Mouse (Mus musculus): ENCODE measurements around the gene Ankub1. TPM values are rescaled to one million over a fixed set of nuclear protein-coding genes. Genes with fewer than 3 reads are reported as not detected.

The Ankub1 gene
- polyA plus RNA-seq, 1 experiment from 2014 or later = 0.12 TPM

DNA sequence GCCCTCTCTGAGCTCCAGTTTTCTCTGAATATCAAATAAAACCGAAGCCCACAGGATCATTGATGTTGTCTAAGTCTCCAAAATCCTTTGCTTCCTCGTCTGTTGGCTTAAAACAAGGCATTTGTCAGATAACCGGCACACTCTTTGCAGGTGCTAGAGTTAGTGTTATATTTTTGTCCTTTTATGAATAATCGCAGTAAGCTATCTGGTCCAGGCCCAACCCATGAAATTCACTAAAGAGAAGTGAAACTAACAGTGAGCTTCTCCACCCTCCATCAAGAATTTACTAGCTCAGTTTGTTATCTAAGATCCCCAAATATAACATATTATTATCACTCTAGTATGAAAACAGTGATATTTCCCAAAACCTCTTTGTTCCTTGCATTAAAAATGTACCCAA, 827 bp downstream of the Ankub1 start:
- no peak overlapping the region for H3K9ac ChIP-seq (replicated peaks; ENCODE audit: low read length)
- no peaks in the 10 kb centered on the region for H3K4me1 ChIP-seq (ENCODE audit: control insufficient read depth, insufficient read depth, low read length)
- H3K9me3 ChIP-seq (ENCODE audit: control insufficient read depth, low read length) = no peaks in the 10 kb centered on the region
- H3K4me3 ChIP-seq (replicated peaks; ENCODE audit: low read depth, low read length) = no peak overlapping the region
- WGBS = 89% methylated on average over 4 of the region's 4 CpGs
- H3K27me3 ChIP-seq (ENCODE audit: control insufficient read depth, insufficient read depth, low read length) = no peaks in the 10 kb centered on the region
- no peak overlapping the region for H3K4me2 ChIP-seq (ENCODE audit: low read length)
- ATAC-seq (ENCODE audit: low FRiP score, low TSS enrichment) (no peak), DNase-seq (no peak)
- H3K27ac ChIP-seq (replicated peaks; ENCODE audit: low read depth, low read length) = no peak overlapping the region
- no peaks in the 10 kb centered on the region for H3K36me3 ChIP-seq (ENCODE audit: control insufficient read depth, insufficient read depth, low read length)

DNA sequence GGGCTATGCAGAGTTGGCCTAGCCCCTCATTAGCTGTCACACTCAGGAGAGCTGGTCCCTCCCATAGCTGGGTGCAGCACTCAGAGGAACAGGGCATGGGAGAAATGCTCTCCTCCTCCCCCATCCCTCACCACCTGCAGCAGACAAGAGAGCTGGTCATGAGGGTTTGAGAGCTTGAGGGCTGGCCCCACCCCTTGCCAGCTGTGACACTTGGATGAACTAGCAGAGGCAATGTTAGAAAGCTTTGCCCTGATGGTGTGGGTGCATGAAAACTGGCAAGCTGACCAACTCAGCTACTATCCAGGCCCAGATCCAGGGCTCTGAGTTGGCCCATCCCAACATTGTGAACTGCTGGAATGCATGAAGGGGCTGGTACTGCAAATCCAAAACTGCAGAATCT, 14.8 kb downstream of the Ankub1 start:
- Histone ChIP-seq H3K36me3 (ENCODE audit: control insufficient read depth, insufficient read depth, low read length) (no peaks in the 10 kb centered on the region), H3K4me3 (replicated peaks; ENCODE audit: low read depth, low read length) (no peak overlapping the region), H3K27ac (replicated peaks; ENCODE audit: low read depth, low read length) (no peak overlapping the region), H3K27me3 (ENCODE audit: control insufficient read depth, insufficient read depth, low read length) (no peaks in the 10 kb centered on the region), H3K4me1 (ENCODE audit: control insufficient read depth, insufficient read depth, low read length) (no peaks in the 10 kb centered on the region), H3K9me3 (ENCODE audit: control insufficient read depth, low read length) (no peaks in the 10 kb centered on the region), H3K4me2 (ENCODE audit: low read length) (no peak overlapping the region), H3K9ac (replicated peaks; ENCODE audit: low read length) (no peak overlapping the region)
- DNase-seq (no peak), ATAC-seq (ENCODE audit: low FRiP score, low TSS enrichment) (no peak)

DNA sequence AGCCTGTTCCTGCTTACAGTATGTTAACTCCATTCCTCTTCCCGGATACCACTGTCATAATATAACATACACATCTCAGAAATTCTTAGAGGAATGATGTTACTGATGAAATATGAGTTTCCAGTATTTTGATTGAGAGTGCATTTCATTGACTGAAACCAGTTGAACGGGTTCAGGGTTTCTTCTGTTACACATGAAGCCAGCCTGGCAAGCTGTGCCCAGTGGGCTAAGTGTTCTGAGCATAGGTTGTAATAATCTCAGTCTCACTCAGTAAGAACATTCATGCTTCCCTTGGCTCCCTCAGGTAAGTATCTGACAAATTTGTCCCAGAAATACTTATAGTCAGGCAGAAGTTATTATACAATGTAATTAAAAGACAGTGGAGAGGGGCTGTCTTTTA, 18.5 kb downstream of the Ankub1 start:
- ATAC-seq (ENCODE audit: low FRiP score, low TSS enrichment) (no peak), DNase-seq (no peak)
- Histone ChIP-seq H3K4me2 (ENCODE audit: low read length) (no peak overlapping the region), H3K27ac (replicated peaks; ENCODE audit: low read depth, low read length) (no peak overlapping the region), H3K9ac (replicated peaks; ENCODE audit: low read length) (no peak overlapping the region), H3K4me3 (replicated peaks; ENCODE audit: low read depth, low read length) (no peak overlapping the region), H3K4me1 (ENCODE audit: control insufficient read depth, insufficient read depth, low read length) (no peaks in the 10 kb centered on the region), H3K36me3 (ENCODE audit: control insufficient read depth, insufficient read depth, low read length) (no peaks in the 10 kb centered on the region), H3K27me3 (ENCODE audit: control insufficient read depth, insufficient read depth, low read length) (no peaks in the 10 kb centered on the region), H3K9me3 (ENCODE audit: control insufficient read depth, low read length) (no peaks in the 10 kb centered on the region)
- 87% methylated on average over 2 of the region's 2 CpGs for WGBS

DNA sequence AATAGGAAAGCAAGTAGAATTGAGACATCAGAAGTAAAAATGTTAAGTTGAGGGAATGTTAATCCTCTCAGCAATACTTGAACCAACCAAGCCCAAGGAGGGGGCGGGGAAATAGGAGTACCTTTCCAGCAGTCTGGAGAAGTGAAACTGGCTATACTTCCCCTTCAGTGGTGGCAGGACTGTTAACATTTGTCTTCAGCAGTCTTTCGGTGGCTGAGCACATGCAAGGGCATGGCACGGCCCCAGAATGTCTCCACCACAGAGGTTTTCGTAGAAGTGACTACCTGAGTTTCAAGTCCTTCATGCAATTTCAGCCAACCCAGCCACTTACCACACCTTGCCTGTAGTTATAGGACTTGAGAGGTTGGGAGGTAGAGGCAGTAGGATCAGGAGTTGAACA, 19.0 kb downstream of the Ankub1 start:
- Histone ChIP-seq H3K4me2 (ENCODE audit: low read length) (no peak overlapping the region), H3K9me3 (ENCODE audit: control insufficient read depth, low read length) (no peaks in the 10 kb centered on the region), H3K4me1 (ENCODE audit: control insufficient read depth, insufficient read depth, low read length) (no peaks in the 10 kb centered on the region), H3K36me3 (ENCODE audit: control insufficient read depth, insufficient read depth, low read length) (no peaks in the 10 kb centered on the region), H3K27me3 (ENCODE audit: control insufficient read depth, insufficient read depth, low read length) (no peaks in the 10 kb centered on the region), H3K27ac (replicated peaks; ENCODE audit: low read depth, low read length) (no peak overlapping the region), H3K9ac (replicated peaks; ENCODE audit: low read length) (no peak overlapping the region), H3K4me3 (replicated peaks; ENCODE audit: low read depth, low read length) (no peak overlapping the region)
- WGBS = 91% methylated on average over 4 of the region's 4 CpGs
- ATAC-seq (ENCODE audit: low FRiP score, low TSS enrichment) = no peak
- DNase-seq = no peak

DNA sequence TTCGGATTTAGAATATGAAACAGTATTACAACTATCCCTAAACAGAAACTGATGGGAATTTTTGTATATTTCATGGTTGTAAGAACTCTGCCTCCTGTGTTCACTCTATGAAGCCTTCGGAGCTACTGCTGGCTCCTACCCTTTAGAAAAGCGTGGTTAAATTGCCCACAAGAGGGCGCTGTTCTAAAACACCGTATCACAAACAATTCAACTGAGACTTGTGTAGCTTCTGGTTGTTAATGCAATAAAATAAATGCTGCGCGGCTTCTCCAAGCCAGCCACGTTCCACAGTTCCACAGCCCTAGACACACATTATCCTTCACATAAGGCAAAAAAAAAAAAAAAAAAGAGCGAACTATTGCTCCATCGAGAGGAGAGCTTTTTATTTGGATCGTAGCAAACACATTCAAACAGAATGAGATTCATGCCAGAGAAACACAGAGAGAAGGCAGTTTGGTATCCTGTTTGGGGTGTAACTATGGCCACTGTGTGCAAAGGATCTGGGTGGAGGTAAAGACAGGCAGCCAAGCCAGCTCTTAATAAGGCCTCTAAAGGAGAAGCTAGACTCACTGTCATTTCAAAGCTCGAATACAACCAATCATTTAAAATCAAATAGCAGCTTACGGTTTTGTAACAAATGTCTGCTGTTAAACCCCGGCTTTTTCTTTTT, 25.4 kb downstream of the Ankub1 start:
- 33% methylated on average over 14 of the region's 14 CpGs for whole genome bisulfite sequencing
- no peaks in the 10 kb centered on the region for H3K9me3 ChIP-seq (ENCODE audit: control insufficient read depth, low read length)
- H3K4me3 ChIP-seq (replicated peaks; ENCODE audit: low read depth, low read length) = peak overlapping the region; percentile 25; the same call in 1 of the 2 replicates
- H3K9ac ChIP-seq (replicated peaks; ENCODE audit: low read length) = peak overlapping the region; percentile 44
- H3K27ac ChIP-seq (replicated peaks; ENCODE audit: low read depth, low read length) = no peak overlapping the region
- DNase-seq (peak; percentile 95), ATAC-seq (ENCODE audit: low FRiP score, low TSS enrichment) (peak; percentile 83)
- H3K36me3 ChIP-seq (ENCODE audit: control insufficient read depth, insufficient read depth, low read length) = no peaks in the 10 kb centered on the region
- H3K4me2 ChIP-seq (ENCODE audit: low read length) = peak overlapping the region; percentile 48
- H3K4me1 ChIP-seq (ENCODE audit: control insufficient read depth, insufficient read depth, low read length) = 0 out of 2 replicates have a peak, but pooled peaks cover 3% of the 10 kb centered on the region
- no peaks in the 10 kb centered on the region for H3K27me3 ChIP-seq (ENCODE audit: control insufficient read depth, insufficient read depth, low read length)

DNA sequence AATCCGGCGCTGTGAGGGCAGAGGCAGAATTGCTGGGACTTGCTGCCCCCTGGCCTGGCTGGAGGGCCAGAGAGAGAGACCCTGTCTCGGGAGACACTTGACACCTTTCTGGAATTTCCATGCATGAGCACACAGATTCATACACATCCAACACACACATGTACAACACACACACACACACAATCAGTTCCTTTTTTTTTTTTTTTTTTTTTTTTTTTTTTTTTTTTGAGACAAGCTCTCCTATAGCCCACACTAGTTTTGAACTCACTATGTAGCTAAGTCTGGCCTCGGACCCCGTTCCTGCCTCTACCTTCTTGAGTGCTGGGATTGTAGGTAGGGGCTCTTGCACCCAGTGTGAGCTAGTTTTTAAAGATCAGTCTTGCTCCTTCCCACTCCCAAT, 26.7 kb downstream of the Ankub1 start:
- no peaks in the 10 kb centered on the region for H3K9me3 ChIP-seq (ENCODE audit: control insufficient read depth, low read length)
- no peak overlapping the region for H3K4me2 ChIP-seq (ENCODE audit: low read length)
- DNase-seq = no peak
- H3K4me3 ChIP-seq (replicated peaks; ENCODE audit: low read depth, low read length) = no peak overlapping the region
- WGBS = 91% methylated on average over 5 of the region's 5 CpGs
- no peaks in the 10 kb centered on the region for H3K36me3 ChIP-seq (ENCODE audit: control insufficient read depth, insufficient read depth, low read length)
- H3K9ac ChIP-seq (replicated peaks; ENCODE audit: low read length) = no peak overlapping the region
- ATAC-seq (ENCODE audit: low FRiP score, low TSS enrichment) = no peak
- H3K4me1 ChIP-seq (ENCODE audit: control insufficient read depth, insufficient read depth, low read length) = 0 out of 2 replicates have a peak, but pooled peaks cover 3% of the 10 kb centered on the region
- no peaks in the 10 kb centered on the region for H3K27me3 ChIP-seq (ENCODE audit: control insufficient read depth, insufficient read depth, low read length)
- no peak overlapping the region for H3K27ac ChIP-seq (replicated peaks; ENCODE audit: low read depth, low read length)

DNA sequence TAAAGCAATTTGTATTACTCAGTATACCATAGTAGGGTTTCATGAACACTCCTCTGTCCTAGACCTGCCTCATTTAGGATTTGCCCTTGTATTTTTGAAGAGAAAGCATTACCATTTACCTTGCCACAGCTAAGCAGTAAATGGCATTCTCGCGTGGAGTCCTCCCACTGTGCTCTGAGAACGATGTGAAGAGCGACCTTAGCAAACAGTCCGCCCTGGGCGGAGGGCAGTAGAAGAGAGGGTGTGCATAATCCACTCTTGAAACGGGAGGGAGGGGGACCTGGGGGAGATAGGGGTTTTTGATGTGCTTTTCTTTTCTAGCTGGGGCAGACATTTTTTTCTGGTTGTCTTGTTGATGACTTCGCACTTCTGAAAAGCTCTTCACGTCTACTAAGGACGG, 27.9 kb downstream of the Ankub1 start:
- no peaks in the 10 kb centered on the region for H3K9me3 ChIP-seq (ENCODE audit: control insufficient read depth, low read length)
- ATAC-seq (ENCODE audit: low FRiP score, low TSS enrichment) (no peak), DNase-seq (no peak)
- no peak overlapping the region for H3K27ac ChIP-seq (replicated peaks; ENCODE audit: low read depth, low read length)
- H3K4me2 ChIP-seq (ENCODE audit: low read length) = no peak overlapping the region
- WGBS = 68% methylated on average over 10 of the region's 10 CpGs
- H3K27me3 ChIP-seq (ENCODE audit: control insufficient read depth, insufficient read depth, low read length) = no peaks in the 10 kb centered on the region
- H3K9ac ChIP-seq (replicated peaks; ENCODE audit: low read length) = no peak overlapping the region
- 0 out of 2 replicates have a peak, but pooled peaks cover 3% of the 10 kb centered on the region for H3K4me1 ChIP-seq (ENCODE audit: control insufficient read depth, insufficient read depth, low read length)
- H3K36me3 ChIP-seq (ENCODE audit: control insufficient read depth, insufficient read depth, low read length) = no peaks in the 10 kb centered on the region
- no peak overlapping the region for H3K4me3 ChIP-seq (replicated peaks; ENCODE audit: low read depth, low read length)

DNA sequence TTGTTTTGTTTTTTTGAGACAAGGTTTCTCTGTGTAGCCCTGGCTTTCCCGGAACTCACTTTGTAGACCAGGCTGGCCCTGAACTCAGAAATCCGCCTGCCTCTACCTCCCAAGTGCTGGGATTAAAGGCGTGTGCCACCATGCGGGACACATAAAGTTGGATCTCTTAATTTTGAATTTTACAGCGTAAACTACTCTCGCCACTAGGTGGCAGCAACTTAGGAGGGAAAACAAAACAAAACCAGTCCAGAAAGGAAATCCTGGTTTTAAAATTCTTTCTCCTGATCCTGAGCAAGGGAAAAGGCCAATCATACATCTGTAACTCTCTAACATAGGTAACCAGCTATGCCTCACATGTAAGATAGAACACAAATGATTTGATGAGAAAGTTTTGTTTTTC, 28.9 kb downstream of the Ankub1 start:
- no peak overlapping the region for H3K9ac ChIP-seq (replicated peaks; ENCODE audit: low read length)
- H3K27me3 ChIP-seq (ENCODE audit: control insufficient read depth, insufficient read depth, low read length) = no peaks in the 10 kb centered on the region
- ATAC-seq (ENCODE audit: low FRiP score, low TSS enrichment) = no peak
- no peak overlapping the region for H3K27ac ChIP-seq (replicated peaks; ENCODE audit: low read depth, low read length)
- DNase-seq = peak; percentile 87
- WGBS = 21% methylated on average over 6 of the region's 6 CpGs
- H3K4me3 ChIP-seq (replicated peaks; ENCODE audit: low read depth, low read length) = no peak overlapping the region
- no peak overlapping the region for H3K4me2 ChIP-seq (ENCODE audit: low read length)
- 0 out of 2 replicates have a peak, but pooled peaks cover 3% of the 10 kb centered on the region for H3K4me1 ChIP-seq (ENCODE audit: control insufficient read depth, insufficient read depth, low read length)
- no peaks in the 10 kb centered on the region for H3K36me3 ChIP-seq (ENCODE audit: control insufficient read depth, insufficient read depth, low read length)
- H3K9me3 ChIP-seq (ENCODE audit: control insufficient read depth, low read length) = no peaks in the 10 kb centered on the region

DNA sequence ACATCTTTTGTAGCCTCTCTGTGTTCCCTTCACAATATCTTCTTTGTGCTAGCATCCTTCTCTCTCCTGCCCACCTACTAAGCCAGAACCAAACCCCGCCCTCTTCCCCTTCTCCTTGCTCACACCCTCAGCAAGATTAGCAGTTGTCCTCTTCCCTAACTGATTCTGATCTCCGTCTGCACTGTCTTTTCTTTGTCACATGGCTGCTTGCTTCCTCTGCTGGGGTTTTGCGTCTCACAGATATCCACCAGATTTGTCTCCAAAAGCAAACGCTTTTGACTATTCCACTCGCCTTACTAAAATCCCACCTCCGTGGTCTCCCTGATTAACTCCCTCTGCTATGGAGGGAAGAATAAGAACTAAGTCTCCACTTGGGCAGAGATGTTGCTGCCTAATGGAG, 34.0 kb downstream of the Ankub1 start:
- H3K4me1 ChIP-seq (ENCODE audit: control insufficient read depth, insufficient read depth, low read length) = no peaks in the 10 kb centered on the region
- H3K4me2 ChIP-seq (ENCODE audit: low read length) = no peak overlapping the region
- H3K9me3 ChIP-seq (ENCODE audit: control insufficient read depth, low read length) = no peaks in the 10 kb centered on the region
- H3K27ac ChIP-seq (replicated peaks; ENCODE audit: low read depth, low read length) = no peak overlapping the region
- H3K36me3 ChIP-seq (ENCODE audit: control insufficient read depth, insufficient read depth, low read length) = no peaks in the 10 kb centered on the region
- H3K4me3 ChIP-seq (replicated peaks; ENCODE audit: low read depth, low read length) = no peak overlapping the region
- H3K27me3 ChIP-seq (ENCODE audit: control insufficient read depth, insufficient read depth, low read length) = no peaks in the 10 kb centered on the region
- no peak overlapping the region for H3K9ac ChIP-seq (replicated peaks; ENCODE audit: low read length)
- ATAC-seq (ENCODE audit: low FRiP score, low TSS enrichment) (no peak), DNase-seq (no peak)
- 63% methylated on average over 6 of the region's 6 CpGs for WGBS

Data from midbrain, embryonic 14.5 days (tissue).